Mouse (Mus musculus) 3134 (cell line): Measurements from ENCODE around the gene Ctdnep1.
"Not testable (repeated sequence)": the region's sequence is repeated elsewhere in the genome, so short reads cannot be mapped to it uniquely, and the experiment has no call there.

Experiments used
- DNase-seq: peaks from one replicate; pipeline ENCODE4 v3.0.0-alpha.2; 2011; ENCODE audit warnings: low spot score; ENCODE audit not compliant: insufficient read length; ENCODE audit errors: extremely low read depth

The Ctdnep1 gene

GRCm38 (mm10) chr11:69948763-69949150 is 32.2 kb upstream of the Ctdnep1 start:
- DNase-seq, result peak; percentile 67

DNA sequence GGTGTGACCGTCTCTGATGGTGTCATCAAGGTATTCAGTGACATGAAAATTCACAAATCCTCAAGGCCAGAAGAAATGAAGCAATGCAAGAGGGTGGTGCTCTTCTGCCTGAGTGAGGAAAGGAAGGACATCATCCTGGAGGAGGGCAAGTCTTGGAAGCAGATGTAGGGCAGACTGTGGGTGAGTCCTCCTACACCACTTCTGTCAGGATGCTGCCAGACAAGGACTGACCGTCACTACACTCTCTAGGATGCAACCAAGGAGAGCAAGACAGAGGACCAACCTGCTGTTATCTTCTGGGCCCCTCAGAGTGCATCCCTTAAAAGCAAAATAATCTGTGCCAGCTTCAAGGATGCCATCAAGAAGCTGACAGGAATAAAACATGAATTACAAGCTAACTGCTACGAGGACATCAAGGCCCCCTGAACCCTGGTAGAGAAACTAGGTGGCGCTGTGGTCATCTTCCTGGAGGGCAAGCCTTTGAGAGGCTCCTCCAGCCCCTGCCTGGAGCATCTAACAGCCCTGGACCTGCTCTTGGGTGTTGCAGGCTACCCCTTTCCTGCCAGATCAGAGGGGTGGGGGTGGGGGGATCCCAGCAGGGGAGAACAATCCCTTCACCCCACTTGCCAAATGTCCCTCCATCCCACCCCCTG is 30.0 kb upstream of the Ctdnep1 start:
- DNase-seq, result no peak

- no peak for DNase-seq
Observed at GRCm38 (mm10) chr11:69952274-69952673, 28.7 kb upstream of the Ctdnep1 start.

DNA sequence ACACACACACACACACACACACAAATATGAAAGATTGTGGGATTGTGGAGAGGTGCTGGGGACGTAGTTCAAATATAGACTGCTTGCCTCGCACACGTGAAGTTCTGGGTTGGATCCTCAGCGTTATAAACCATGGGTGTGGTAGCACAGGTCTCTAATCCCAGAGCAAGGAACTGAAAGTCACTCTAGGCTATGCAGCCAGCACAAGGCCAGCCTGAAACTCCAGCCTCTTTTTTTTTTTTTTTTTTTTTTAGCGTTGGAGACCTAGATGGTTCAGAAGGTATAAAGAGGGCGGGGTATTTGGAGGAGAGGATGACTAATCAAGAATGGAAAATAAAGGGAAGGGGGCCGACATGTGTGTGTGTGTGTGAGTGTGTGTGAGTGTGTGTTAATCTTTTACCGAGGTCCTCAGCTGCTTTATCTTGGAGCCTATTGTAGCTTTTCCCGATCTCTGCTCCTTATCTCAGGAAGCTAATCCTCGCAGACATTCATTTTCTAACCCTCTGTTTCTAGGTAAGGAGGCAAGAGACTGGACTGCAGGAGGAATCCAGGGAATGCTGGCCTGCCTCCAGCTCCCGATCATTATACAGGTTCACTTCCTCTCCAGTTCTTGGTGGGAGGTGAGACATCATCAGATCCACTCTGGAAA is 27.6 kb upstream of the Ctdnep1 start:
- DNase-seq, result no peak

DNA sequence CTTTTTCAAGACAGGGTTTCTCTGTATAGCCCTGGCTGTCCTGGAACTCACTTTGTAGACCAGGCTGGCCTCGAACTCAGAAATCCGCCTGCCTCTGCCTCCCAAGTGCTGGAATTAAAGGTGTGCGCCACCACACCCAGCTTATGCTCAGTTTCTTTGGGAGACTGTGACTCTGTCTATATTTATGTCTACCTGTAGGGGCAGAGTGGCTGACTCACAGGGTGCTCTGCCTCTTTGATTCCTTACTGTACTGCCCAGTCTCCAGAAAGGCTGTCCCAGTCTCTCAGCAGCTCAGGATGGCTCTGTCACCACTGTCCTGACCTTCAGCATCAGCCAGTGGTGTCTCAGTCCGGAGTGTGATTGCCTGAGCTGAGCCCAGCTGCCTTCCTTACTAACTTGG is 25.3 kb upstream of the Ctdnep1 start:
- DNase-seq, result not testable (repeated sequence)

DNA sequence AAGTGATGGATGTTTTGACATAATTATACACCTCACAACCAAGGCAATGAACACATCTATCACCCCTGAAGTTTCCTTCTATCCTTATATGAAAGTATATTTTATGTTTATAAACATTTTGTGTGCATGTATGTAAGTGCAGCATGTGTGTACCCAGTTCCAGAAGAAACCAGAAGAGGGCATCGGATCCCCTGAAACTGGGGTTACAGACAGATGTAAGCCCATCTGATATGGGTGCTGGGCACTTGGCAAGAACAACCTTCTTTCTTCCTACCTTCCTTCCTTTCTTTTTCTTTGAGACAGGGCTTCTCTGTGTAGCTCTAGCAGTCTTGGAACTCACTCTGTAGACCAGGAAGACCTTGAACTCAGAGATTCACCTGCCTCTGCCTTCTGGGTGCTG is 24.7 kb upstream of the Ctdnep1 start:
- no peak for DNase-seq

DNA sequence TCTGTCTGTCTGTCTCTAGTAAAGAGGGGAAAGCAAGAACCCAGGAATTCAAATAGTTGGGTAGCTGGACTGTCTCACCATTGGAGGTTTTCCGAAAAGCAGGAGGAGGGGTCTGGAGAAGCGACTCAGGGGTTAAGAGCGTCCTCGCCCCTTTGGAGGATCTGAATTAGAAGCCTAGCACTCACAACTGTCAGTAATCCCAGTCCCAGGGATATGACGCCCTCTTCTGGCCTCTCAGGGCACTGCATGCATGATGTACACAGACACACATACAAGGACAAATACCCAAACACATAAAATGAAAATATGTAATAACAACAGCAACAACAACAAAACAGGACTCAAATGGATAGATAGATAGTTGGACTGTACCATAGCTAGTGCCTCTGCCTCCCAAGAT is 20.3 kb upstream of the Ctdnep1 start:
- DNase-seq, result no peak

GRCm38 (mm10) chr11:69961841-69962240 is 19.1 kb upstream of the Ctdnep1 start:
- no peak for DNase-seq

GRCm38 (mm10) chr11:69964650-69965270 is 16.2 kb upstream of the Ctdnep1 start, which contains the start of gene Cldn7:
Cldn7 (plus strand) TSS chr11:69964779.
- DNase-seq, result no peak

- no peak for DNase-seq
Observed at GRCm38 (mm10) chr11:69965271-69966005, 15.5 kb upstream of the Ctdnep1 start.

- DNase-seq, result no peak
Observed at GRCm38 (mm10) chr11:69966006-69966859, 14.7 kb upstream of the Ctdnep1 start.

- DNase-seq, result no peak
Observed at GRCm38 (mm10) chr11:69966860-69967517, 14.0 kb upstream of the Ctdnep1 start.

GRCm38 (mm10) chr11:69968793-69969192 is 12.2 kb upstream of the Ctdnep1 start:
- DNase-seq, result no peak

- DNase-seq, result no peak
Observed at GRCm38 (mm10) chr11:69970222-69970621, 10.7 kb upstream of the Ctdnep1 start.

GRCm38 (mm10) chr11:69970775-69971174 is 10.2 kb upstream of the Ctdnep1 start:
- DNase-seq, result no peak

DNA sequence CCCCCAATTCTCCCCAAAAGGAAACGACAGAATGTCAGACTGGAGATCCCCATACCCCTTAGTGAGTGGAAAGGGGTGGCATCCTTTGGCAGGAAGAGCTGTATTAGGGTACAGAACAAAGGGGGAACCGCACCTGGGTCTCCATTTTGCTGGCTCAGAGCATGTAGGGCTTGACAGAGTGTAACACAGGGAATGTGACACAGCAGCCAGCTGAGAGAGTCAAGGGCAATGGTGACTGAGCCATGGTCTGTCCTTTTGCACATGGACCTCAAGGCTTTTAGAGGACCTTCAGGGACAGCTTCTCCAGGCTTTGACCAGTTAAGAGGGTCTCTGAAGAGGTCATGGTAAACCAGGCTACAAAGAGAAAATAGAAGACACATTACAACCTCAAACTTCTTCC is 6.0 kb upstream of the Ctdnep1 start:
- DNase-seq, result no peak

DNA sequence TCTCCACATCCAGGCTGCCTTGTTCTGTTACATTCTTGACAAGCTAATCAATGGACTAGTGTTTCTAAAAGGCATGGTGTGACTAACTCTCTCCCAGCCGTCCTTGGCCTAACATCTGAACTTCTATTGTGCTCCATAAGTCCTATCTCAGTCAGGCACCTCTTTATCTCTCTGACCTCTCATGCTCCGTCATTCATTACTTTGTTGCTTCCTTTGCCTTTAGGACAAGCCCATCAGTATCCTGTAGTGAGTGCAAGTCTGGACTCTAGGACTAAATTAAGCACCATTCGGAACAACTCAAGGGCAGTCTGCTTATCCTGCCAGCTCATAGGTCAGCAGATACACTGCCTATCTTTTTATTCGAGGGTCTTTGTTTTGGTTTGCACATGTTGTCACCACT is 4.7 kb upstream of the Ctdnep1 start:
- no peak for DNase-seq

DNA sequence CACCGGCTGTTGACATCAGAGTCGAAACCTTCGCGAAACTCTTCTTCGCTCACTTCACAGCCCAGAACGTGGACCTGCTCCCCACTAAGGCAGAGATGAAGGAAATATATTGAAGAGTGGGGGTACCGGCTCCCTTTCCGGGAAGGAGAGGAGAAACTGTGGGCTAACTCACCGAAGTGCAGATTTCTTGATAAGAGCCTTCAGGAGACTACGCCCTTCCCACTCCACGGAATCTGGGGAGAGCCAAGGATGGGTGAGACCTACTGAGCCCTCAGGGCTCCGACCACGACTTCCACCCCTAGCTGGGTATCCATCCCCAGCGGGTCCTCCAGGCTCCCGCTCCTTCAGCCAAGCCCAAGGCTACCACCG is 1.1 kb upstream of the Ctdnep1 start:
- DNase-seq, result no peak

GRCm38 (mm10) chr11:69980196-69981140 is 488 bp upstream of the Ctdnep1 start:
- DNase-seq, result peak; percentile 100
